Mouse (Mus musculus) limb, embryonic 14.5 days (tissue): Measurements from ENCODE around the gene Foxe1. TPM values are rescaled to one million over a fixed set of nuclear protein-coding genes. Genes with fewer than 3 reads are reported as not detected.

Experiments
- ATAC-seq: fragments of 200-750 bp; cut with Nextera tagmentation; 2 replicates; pipeline ENCODE4 v1.8.0; 2017; ENCODE audit warnings: low read depth, moderate number of reproducible peaks, moderate TSS enrichment; ENCODE audit not compliant: low FRiP score
- DNase-seq: peaks from one replicate; pipeline ENCODE4 v3.0.0-alpha.2; 2015; ENCODE audit warnings: low spot score
- H3K27ac ChIP-seq: fragments of 300-500 bp; sonication (generic); replicated peaks from 2 replicates; pipeline ENCODE4 v1.5.1; 2014; ENCODE audit warnings: low read depth, mild to moderate bottlenecking, low read length, moderate library complexity, mixed read lengths
- H3K27me3 ChIP-seq: fragments of 300-500 bp; sonication (generic); 2 replicates; pipeline ENCODE4 v1.6.1; 2014; ENCODE audit warnings: low read length, mixed read lengths; ENCODE audit not compliant: control insufficient read depth, insufficient read depth
- H3K36me3 ChIP-seq: fragments of 300-500 bp; sonication (generic); 2 replicates; pipeline ENCODE4 v1.6.1; 2014; ENCODE audit warnings: mild to moderate bottlenecking, low read length, moderate library complexity, mixed read lengths; ENCODE audit not compliant: control insufficient read depth, insufficient read depth
- H3K4me1 ChIP-seq: fragments of 300-500 bp; sonication (generic); 2 replicates; pipeline ENCODE4 v1.6.1; 2014; ENCODE audit warnings: antibody characterized with exemption, low read length, mixed read lengths; ENCODE audit not compliant: control insufficient read depth, insufficient read depth
- H3K4me2 ChIP-seq: fragments of 300-500 bp; sonication (generic); replicated peaks from 2 replicates; pipeline ENCODE4 v1.6.1; 2014; ENCODE audit warnings: low read depth, mild to moderate bottlenecking, low read length, moderate library complexity; ENCODE audit not compliant: severe bottlenecking
- H3K4me3 ChIP-seq: fragments of 300-500 bp; sonication (generic); replicated peaks from 2 replicates; pipeline ENCODE4 v1.5.1; 2014; ENCODE audit warnings: low read length
- H3K9ac ChIP-seq: fragments of 300-500 bp; sonication (generic); 2 replicates; pipeline ENCODE4 v1.6.1; 2014; ENCODE audit warnings: mild to moderate bottlenecking, low read depth, low read length, moderate library complexity; ENCODE audit not compliant: severe bottlenecking
- H3K9me3 ChIP-seq: fragments of 300-500 bp; sonication (generic); 2 replicates; pipeline ENCODE4 v1.6.1; 2016; ENCODE audit warnings: low read length; ENCODE audit not compliant: control insufficient read depth
- POLR2A ChIP-seq: fragments of 200-500 bp; IDR thresholded peaks from 2 replicates; pipeline ENCODE4 v1.8.0; 2012; ENCODE audit warnings: inconsistent platforms, mild to moderate bottlenecking, moderate library complexity, borderline replicate concordance; ENCODE audit not compliant: insufficient read depth, insufficient read length; ENCODE audit errors: extremely low read depth
- WGBS: fragments of 180-500 bp; shearing (Covaris S2); extraction: QIAGEN DNeasy Blood & Tissue Kit; methylation state at CpG from one replicate; pipeline ENCODE4 v1.1.7; 2014; 5-methylcytosine and 5-hydroxymethylcytosine counted together
- polyA plus RNA-seq, 2 experiments: library from polyadenylated mRNA; depleted of rRNA in 1 of 2; stranded (reverse) in 1 of 2; unstranded in 1 of 2; fragments of >200 nt; fragmentation: Nextera tagmentation in 1 of 2; extraction: Ambion mirVana in 1 of 2; gene quantifications; 2 replicates each; pipeline versions ENCODE4 v1.2.1 to v1.2.3; 2012 to 2014

Foxe1 gene
- polyA plus RNA-seq, 2 experiments = not detected

GRCm38 (mm10) chr4:46359539-46360253, 16.3 kb downstream of the Foxe1 start:
- no peak for TF ChIP-seq POLR2A
- WGBS = 78% methylated on average over 12 of the region's 12 CpGs
- no peak for DNase-seq
- no peaks in the 10 kb centered on the region for H3K9me3 ChIP-seq
- no peaks in the 10 kb centered on the region for H3K36me3 ChIP-seq
- H3K27me3 ChIP-seq = peaks cover 6% of the 10 kb centered on the region; the same call in 1 of the 2 replicates
- H3K9ac ChIP-seq = no peak overlapping the region
- no peak overlapping the region for H3K4me3 ChIP-seq
- no peaks in the 10 kb centered on the region for H3K4me1 ChIP-seq
- no peak overlapping the region for H3K27ac ChIP-seq
- no peak for ATAC-seq
- no peak overlapping the region for H3K4me2 ChIP-seq

- H3K9me3 ChIP-seq = no peaks in the 10 kb centered on the region
- 67% methylated on average over 5 of the region's 5 CpGs for WGBS
Measured at GRCm38 (mm10) chr4:46361258-46361657, 17.8 kb downstream of the Foxe1 start.

GRCm38 (mm10) chr4:46364360-46364759, 21.0 kb downstream of the Foxe1 start:
- no peaks in the 10 kb centered on the region for H3K27me3 ChIP-seq
- no peak overlapping the region for H3K4me3 ChIP-seq
- DNase-seq = no peak
- no peaks in the 10 kb centered on the region for H3K4me1 ChIP-seq
- no peaks in the 10 kb centered on the region for H3K36me3 ChIP-seq
- WGBS = 72% methylated on average over 2 of the region's 2 CpGs
- no peaks in the 10 kb centered on the region for H3K9me3 ChIP-seq
- no peak overlapping the region for H3K9ac ChIP-seq
- no peak overlapping the region for H3K27ac ChIP-seq
- H3K4me2 ChIP-seq = no peak overlapping the region
- TF ChIP-seq POLR2A = no peak
- ATAC-seq = no peak

More at GRCm38 (mm10) chr4:46361258-46361657, 17.8 kb downstream of the Foxe1 start:
- Histone ChIP-seq H3K27me3 (0 out of 2 replicates have a peak, but pooled peaks cover 3% of the 10 kb centered on the region), H3K9ac (no peak overlapping the region), H3K4me2 (no peak overlapping the region), H3K4me1 (no peaks in the 10 kb centered on the region), H3K36me3 (no peaks in the 10 kb centered on the region), H3K27ac (no peak overlapping the region), H3K4me3 (no peak overlapping the region)
- TF ChIP-seq POLR2A = no peak
- DNase-seq = no peak
- ATAC-seq = no peak

- Histone ChIP-seq H3K4me1 (0 out of 2 replicates have a peak, but pooled peaks cover 4% of the 10 kb centered on the region), H3K9me3 (no peaks in the 10 kb centered on the region), H3K4me3 (no peak overlapping the region), H3K4me2 (no peak overlapping the region), H3K27ac (no peak overlapping the region), H3K27me3 (no peaks in the 10 kb centered on the region), H3K36me3 (no peaks in the 10 kb centered on the region), H3K9ac (no peak overlapping the region)
- DNase-seq = no peak
- no peak for TF ChIP-seq POLR2A
- ATAC-seq = no peak
- WGBS = 7% methylated on average over 12 of the region's 12 CpGs
Measured at GRCm38 (mm10) chr4:46367487-46367959, 24.1 kb downstream of the Foxe1 start.

- ATAC-seq = no peak
- Histone ChIP-seq H3K4me2 (no peak overlapping the region), H3K4me3 (no peak overlapping the region), H3K9ac (no peak overlapping the region), H3K27ac (no peak overlapping the region), H3K27me3 (no peaks in the 10 kb centered on the region), H3K36me3 (no peaks in the 10 kb centered on the region), H3K9me3 (no peaks in the 10 kb centered on the region), H3K4me1 (0 out of 2 replicates have a peak, but pooled peaks cover 4% of the 10 kb centered on the region)
- TF ChIP-seq POLR2A = no peak
- WGBS = 67% methylated on average over 4 of the region's 4 CpGs
- DNase-seq = no peak
Measured at GRCm38 (mm10) chr4:46369070-46369469, 25.7 kb downstream of the Foxe1 start.
